Mouse (Mus musculus): Measurements from ENCODE around the gene Ptch1. TPM values are rescaled to one million over a fixed set of nuclear protein-coding genes. Genes with fewer than 3 reads are reported as not detected.

The Ptch1 gene
- 10 to 100 TPM; 38.7 to 55.2 TPM for total RNA-seq (2021)
- long read RNA-seq, experiment 1, partial matches to known transcripts: 3 of 23 reads
- long read RNA-seq, experiment 1, other reads (novel, unspliced or antisense): 20 of 23 reads
- long read RNA-seq, experiment 2, partial matches to known transcripts: 2 of 19 reads
- long read RNA-seq, experiment 2, other reads (novel, unspliced or antisense): 17 of 19 reads

DNA sequence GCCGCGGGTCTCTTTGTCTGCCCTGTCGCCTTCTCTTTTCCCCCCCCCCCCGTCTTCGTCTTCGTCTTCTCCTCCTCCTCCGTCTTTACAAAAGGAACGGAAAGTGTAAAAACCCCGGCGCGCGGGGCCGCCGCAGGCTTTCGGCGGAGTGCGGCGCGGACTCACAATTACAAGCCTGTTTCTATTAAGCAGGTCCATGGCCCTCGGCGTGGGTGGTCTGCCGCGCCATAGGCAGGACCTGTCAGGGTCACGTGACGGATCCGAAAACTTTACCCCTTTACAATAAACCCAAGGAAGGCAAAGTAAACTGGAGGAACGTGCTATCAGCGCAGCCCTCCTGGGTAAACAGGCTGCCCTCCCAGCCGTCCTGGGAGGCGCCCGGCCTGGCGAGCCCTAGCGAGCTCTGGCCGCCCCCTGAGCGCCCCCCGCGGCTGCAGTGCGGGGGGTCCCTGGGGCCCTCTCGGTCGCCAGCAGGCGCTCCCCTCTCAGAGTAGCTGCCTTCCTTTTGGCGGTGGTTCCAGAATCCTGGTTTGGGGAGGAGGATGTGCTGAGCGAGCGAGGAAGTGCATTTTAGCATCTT, at the start of gene Ptch1:
Gene Ptch1 (minus strand): TSS at position 343 of the 580 bp plus-strand sequence.
- DNase-seq: peak; percentile 43

DNA sequence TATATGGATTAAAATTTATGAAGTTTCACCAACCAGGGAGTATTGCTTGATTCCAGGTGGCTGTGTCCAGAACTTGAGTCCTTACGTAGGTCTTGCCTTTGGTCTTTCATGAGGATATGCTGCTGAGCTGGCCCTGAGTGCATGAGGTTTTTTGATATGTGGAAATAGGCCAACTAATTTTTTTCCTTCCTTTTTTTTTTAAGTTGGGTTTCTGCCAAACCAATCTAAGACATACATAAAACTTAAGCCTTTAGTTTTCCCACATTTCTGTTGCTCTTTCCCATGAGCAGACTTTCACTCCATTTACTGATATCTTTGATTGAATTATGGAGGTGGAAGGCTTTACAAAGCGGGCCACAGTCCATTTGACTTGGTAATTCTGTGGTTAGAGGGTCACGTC, 47.9 kb upstream of the Ptch1 start:
- DNase-seq: no peak

DNA sequence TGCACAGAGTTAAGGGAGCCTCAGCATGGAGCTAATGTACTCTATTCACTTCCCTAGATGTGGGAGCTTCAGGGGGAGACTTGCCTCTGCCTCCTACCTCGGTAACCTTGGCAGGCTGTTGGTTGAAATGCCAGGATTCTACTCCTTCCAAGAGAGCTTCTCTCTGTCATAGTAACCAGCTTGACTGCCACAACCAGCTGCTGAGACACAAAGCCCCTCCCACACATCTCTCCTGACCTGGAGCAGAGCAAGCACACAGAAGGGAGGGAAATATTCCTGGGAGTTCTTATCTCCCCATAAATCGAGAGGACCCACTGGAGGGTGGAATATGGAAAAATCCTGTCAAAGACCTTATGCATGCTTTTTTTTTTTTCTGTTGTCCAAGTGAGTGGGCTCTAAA, 39.8 kb upstream of the Ptch1 start:
- no peak for DNase-seq

DNA sequence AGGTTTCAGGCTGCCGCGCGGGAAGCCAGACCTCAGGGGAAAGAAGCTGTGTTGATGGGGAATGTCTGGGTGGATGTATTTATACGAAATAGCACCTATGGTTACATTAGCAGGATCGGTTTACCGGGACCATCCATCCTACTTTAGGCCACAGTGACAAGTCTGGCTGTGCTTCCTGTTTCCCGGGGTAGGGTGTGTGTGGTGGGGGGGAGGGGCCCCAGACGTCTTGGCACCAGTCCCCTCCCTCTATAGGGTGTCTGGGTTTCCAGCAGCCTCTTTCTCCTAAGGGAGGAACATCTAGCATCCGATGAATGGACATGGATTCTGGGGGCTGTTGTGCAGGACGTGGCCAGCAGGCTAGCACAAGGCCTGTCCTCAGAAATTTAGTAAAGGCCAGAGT, 36.3 kb upstream of the Ptch1 start:
- no peak for DNase-seq

DNA sequence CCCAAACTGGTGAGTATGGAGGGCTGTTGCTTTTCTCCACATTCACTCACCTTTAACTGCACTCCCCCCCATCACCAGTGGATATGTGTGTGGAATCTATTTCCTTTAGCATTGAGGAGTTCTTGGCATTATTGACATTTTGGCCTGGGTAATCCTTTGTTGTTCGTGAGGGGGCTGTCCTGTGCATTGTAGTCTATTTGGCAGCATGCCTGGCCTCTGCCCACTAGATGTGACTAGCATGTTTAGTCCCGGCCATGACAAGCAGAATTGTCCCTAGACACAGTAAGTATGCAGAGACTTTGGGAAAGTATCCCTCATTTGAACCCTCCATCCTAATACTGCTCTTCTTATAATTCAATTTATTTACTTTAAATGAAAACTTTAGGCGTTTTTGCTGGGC, 24.2 kb upstream of the Ptch1 start:
- DNase-seq: no peak

DNA sequence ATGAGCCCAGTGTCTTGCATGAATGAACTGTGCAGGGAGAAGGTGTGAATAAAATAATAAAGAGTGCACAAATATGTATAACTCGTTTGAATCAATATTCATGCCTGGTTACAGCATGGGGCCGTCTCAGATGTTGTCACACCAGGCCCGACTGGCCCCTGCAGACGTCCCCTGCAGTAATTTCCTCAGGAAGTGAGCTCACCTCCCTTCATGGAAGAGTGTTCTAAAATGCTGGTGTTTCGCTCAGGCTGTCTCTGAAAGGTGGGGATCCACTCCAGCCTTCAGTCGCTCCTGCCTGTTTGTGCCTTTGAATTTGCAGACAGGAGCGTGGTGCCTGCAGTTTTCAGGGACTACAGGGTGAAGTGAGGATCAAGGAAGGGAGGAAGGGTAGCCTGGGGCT, 22.5 kb upstream of the Ptch1 start:
- DNase-seq: no peak

DNA sequence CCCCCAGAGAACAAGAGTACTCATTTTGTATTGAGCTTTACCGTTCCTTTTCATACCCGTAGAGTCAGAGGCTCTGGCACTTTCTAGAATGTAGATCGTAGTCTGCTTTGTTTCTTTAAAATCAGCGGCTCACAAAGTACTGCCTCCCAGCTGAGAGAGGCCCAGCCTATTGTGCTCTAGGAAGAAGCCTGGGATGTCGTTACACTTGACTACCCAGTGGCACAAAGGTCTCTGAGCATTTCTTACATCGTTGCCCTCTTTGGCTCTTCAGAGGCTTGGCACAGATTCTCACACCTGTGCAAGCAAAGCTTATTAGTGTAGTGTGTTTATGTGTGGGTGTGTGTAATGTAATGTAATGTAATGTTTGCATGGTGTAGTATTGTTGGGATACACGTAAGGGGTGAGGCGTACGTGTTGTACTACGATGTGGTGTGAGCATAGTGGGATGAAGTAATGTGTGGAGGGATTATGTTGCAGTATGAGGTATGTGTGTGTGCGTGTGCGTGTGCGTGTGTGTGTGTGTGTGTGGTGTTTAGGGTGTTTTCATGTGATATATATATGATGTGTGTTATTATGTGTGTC, 20.2 kb upstream of the Ptch1 start:
- no peak for DNase-seq

DNA sequence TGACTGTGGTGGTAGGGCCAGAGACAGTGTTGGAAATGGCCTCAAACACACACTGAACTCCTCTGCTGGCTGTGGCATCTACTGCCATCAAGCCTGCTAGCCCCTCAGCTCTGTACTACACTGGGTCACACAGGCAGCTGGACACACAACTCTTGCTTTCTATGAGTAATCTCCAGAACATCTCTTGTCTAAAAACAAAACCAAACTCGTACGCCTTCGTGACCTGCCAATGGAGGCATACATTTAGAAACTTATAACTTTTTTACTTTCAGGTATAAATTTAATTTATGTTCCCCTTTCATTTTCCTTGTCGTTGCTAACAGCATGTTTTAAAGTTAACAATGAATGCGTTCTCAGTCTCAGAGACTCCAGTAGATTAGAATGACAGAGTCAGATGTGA, 19.4 kb upstream of the Ptch1 start:
- no peak for DNase-seq

DNA sequence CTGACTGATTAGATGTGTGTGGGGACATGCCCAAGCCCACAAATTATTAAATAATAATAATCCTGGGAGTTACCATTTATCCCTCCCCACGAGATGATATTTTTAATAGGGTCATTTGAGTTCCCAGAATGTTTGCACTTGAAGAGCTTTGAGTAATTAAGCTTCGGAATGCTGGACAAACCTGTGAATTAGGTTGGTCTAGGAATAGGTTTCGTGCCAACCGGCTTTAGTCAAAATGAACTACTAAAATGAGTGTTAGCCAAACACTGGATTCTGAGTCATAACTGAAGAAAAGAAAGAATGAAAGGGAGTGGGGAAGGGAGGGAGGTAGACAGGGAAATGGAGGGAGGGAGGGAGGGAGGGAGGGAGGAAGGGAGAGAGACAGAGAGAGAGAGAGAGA, 1.2 kb upstream of the Ptch1 start:
- DNase-seq: no peak

DNA sequence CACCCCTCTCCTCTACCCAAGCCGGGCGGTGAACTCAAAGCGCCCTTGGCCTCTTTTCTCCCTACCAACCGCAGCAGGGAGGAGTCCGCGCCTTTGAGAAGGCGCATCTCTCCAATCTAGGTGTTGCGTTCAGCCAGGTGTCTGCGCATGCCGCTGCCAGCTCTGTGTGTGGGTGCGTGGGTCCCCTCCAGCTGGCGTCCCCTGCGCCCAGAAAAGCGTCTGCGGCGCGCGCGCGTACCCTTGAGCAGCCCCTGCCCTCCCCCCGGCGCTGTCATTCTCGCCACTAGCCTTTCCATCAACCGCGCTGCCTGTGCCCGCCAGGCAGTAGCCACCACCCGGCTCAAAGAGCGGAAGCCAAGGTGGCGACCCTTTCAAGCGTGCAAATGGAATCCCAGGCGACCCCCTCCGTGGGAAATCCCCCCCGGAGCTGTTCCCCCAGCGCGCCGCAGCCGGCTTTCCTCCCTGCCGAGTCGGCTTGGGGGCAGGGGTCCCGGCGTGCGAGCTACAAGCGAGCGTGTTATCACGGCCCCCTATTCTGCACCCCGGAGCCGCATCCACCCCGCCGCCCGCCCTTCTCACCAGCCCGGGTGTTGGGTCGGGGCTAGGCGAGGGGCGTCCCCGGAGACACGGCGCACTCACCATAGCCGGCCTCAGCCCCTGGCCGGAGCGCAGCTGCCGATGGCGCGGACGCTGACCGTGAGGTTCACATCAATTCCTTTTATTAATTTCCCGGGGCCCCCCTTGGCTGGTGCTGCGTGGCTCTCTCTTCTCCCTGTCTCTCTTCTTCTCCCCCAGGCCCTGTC, 744 bp downstream of the Ptch1 start:
- DNase-seq: peak; percentile 38

DNA sequence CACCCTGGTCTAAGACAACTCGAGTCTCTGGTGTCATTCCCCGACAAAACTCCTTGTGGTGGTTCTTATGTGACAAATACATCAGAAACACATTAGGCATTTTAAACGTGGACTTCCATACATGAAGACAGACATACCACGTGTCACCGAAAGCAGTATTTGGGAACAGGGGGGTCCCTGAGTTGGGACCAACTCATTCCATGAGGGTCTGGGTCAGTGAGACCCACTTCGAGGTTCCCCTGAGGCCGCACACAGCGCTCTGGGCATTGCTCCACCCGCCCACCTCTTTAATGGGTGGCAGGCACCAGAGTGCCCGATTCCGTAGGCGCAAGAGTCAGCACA, 1.3 kb downstream of the Ptch1 start:
- DNase-seq: no peak

DNA sequence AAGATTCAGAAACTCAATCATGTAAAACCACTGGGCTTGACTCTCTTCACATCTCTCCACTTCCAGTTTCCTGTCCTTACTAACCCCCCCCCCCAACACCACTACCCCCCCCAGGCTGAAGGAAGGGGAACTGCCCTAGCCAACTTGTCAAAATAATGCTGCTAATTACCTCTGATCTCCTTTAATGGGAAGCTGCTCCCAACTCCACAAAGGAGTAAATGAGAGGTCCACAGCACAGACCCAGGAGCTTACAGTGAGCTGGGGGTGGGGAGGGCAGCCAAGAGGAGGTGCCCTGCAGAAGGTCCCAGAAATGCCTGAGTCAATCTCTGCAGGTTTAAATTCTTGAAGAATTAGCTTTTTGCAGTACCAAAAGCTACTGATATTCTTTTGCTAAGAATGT, 2.9 kb downstream of the Ptch1 start:
- DNase-seq: no peak

DNA sequence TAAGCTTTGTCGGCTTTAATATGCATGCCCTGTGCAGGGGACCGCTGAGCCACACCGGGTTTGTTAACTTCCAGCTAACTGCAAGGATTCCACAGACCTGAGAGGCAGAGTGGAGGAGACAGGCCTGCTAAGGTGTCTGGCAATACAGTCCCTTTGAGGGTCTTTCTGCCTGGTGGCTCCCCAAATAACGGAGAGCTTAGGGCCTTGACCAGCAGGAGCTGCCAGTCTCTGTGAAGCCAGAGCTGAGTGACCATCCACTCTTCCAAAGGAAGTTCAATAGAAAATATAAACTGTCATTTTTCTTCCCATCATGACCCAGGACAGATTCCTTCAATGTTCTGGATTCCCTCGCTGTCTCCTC, 4.0 kb downstream of the Ptch1 start:
- no peak for DNase-seq

DNA sequence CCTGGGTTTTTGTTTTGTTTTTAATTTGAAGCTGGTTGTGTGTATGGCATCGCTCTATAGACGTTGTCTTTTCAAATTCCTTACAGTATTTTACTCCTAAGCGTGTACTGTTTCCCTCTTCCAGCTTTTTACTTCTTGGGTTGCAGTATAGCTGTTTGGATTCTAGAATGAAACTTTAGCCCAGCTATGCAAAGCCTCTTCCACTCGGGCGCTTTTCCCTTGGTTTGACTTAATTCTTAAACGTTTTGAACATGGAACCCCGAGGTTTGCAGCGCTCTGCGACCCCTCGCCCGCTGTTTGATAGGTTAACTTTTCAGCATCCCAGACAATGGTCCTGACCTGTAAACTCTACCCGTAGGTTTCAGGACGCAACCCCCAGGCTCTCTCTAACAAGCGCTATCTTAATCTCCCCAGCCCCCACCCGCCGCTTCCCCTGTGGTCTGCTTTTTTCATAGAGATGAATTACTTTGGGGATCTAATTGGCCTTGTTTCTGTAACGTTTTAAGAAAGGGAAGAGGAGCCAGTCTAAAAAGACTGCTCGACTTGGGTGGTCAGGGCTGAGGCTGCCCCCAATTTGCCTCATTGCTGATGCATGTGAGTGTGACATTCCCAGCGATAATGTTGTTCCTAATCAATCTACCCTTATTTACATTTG, 4.5 kb downstream of the Ptch1 start:
- no peak for DNase-seq

DNA sequence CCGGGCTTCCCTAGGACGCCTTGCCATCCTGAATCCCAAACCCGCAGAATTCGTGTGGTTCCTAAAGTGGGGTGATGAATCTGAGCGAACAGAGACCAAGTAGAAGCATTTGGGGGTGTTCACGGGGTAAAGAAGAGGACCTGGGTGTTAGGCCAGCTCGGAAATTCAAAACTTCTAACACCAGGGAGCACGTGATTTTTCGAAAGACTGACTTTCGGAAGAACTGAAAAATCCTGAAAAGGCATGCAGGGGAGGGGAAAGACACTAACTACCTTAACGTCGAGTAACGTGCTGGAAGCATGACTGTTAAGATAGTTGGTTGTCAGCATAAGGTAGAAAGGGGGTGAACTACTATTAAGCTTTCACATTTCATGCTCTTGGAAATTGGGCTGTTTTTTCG, 5.1 kb downstream of the Ptch1 start:
- DNase-seq: no peak

DNA sequence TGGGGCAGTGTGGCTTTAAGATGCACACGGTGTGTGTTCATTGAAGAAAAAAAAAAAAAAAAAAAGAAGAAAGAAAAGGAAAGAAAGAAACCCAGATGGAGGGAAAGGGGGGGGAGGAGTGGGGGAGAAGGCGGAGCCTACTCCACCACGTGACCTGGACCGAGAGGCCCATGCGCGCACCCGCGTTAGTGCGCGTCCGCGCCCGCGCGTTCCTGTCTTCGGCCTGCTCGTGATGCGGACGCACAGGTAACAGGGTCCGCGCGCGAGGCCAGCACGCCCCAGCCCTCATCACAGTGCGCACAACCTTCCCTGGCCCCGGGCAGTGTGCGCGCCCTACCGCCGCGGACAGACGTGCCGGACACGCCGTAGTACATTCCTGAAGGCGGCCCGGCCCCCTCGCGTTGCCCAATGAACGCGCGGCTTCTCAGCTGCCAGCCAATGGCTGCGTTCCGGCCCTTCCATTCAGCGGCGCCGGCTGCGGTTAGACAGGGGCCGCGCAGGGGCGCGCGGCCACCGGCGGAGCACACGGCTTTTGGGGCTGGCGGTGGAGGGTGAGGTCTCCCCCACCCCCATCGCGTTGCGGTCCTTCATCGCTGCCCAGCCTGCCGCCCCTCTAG, 5.6 kb downstream of the Ptch1 start:
- DNase-seq: peak; percentile 96

DNA sequence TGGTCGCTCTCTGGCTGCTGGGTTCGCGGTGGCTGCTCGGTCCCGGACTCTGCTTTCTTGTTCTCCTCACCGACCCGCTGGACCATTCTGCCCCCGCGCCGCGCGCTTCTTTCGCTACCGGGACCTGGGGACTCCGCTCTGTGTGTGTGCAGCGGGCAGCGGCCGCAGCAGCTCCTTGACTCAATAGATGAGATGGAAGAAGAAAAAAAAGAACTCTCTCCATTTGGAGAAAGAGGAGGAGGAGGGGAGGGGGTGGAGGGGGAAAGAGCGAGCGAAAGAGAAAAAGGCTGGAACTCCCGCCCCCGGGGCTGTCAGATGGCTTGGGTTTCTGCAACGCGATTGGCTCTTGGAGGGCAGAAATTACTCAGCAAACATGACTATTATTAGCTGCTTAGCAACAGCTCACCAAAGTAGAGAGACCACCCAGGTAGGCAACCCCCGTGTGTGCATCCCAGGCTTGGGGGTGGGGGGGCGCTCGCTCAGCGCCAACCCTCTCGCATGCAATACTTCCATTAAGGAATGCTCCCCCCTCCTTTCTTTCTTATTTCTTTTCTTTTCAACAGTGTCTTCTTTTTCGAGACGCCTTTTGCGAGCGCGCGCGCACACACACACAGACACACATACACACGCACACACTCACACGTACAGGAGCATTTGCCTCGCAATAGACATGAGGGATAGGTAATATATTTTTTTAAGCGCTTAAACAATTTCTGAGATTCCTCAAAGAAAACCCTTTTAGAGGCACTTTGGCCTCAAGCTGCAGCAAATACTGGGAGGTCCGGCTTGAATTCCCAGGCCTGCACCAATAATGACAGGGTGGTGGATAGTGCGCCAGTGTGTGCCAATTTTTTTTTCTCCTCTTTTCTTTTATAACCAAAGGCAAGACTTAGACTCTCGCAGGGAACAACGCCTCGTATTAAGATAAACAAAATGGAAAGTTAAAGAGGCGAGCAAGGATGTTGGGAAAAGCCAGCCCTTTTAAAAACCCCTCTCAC, 7.1 kb downstream of the Ptch1 start:
- DNase-seq: peak; percentile 88

DNA sequence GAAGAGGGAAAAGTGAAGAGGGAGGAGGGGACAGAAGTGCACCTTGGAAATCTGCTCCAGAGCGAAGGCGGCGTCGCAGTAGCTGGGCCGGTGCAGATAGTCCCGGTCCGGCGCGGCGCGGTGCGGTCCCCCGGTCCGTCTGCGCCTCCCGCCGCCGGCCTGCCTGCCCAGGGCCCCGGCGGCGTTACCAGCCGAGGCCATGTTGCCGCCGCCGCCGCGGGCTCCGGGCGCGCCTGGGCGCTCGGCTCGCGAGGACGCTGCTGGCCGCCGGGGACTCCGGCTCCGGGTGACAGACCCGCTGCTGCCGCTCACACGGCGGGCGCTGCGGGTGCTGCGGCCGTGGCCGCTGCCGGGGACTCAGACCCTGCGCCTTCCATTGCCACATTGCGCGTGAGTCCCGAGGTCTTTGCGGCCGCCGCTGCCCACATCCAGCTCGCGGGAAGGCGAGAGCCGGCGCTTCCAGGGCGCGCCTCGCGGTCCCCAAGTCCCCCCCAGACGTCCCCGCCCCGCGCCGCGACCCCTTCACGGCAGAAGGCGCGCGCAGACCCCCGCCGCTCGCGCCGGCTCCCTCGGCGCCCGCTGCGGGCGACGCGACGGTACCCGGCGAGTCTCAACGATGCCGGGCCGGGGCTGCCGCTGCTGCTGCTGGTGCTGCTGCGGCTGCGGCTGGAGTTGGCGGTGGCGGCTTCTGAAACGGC, 7.9 kb downstream of the Ptch1 start:
- DNase-seq: no peak

DNA sequence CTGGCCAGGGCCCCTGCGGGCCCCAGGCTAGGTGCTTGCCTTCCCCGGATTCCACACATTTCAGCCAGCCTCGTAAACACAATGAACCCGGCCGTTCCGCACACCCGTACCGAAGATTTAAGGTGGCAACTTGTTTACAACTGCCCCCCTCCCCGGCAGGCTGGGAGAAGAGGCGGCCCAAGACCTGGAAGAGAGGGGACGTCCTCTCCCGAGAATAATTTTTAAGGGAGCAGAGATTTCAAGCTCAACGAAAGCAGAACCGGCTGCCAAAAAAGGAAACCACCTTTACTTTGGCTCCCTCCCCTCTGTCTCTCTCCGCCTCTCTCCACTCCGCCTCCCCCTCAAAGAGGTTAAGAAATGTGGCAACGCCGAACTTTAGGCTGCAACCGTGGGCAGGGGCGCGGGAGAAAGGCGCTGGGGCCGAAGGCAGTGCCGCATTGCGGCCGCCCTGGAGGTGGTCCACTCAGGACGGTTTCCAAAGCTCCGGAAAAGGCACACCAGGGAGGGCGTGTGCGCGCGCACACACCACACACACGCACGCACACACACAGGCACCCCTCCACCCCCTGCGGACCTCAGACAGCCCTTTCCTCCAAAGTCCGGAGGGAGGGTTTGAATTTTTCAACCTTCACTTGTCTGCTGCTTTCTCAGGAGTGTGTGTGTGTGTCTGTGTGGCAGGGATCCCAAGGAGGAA, 8.6 kb downstream of the Ptch1 start:
- DNase-seq: peak; percentile 89
